In the genomic region with DNA sequence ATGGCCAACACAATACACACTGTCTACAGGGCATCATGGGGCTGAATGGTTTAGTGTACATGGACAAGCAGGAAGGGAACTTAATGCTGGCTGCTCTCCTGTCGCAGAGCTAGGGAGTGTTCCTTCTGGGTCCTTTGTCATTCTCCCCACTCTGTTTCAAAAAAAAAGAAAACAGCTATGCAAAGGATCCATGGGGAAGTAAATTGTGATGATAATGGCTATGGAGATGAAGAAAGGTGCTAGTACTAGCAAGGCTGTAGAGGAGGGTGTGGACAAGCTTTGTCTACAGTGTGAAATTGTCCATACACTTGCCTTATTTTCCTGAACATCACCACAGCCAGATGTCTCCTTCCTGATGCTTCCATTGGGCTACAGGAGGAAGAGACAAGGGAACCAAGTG, we compare ENCODE assay signal across 1 mouse cellular context. TPM values are rescaled to one million over a fixed set of nuclear protein-coding genes. Genes with fewer than 3 reads are reported as not detected.
"Had no signal": no experiment of that assay in that cellular context is flagged by ENCODE, and none has a peak within 500 bp of the region (broad histone marks: within the 10 kb centered on the region; RNA-seq: fewer than 3 reads in every experiment).

No protein-coding gene starts in this region.

RNA-seq across cellular contexts. Expression of gene H2al1k, which starts 15.4 kb away (rescaled TPM):
- total RNA-seq: neutrophil, adult 5-6 weeks had no signal

RNA-seq across cellular contexts. Expression of gene H2al1m, which starts 51.4 kb away (rescaled TPM):
- total RNA-seq: neutrophil, adult 5-6 weeks had no signal
